Mouse (Mus musculus): ENCODE data around the gene Dlat. TPM values are rescaled to one million over a fixed set of nuclear protein-coding genes. Genes with fewer than 3 reads are reported as not detected.

The Dlat gene
- 36.8 and 50.7 TPM in 2 replicates for polyA plus RNA-seq (2015; fragmentation: Nextera tagmentation; extraction: Ambion mirVana)

GRCm38 (mm10) chr9:50659392-50660217 lies at the start of gene Dlat:
Dlat (minus strand) TSS chr9:50659780.

GRCm38 (mm10) chr9:50616766-50617603 lies 42.6 kb downstream of the Dlat start, which contains the start of the genes Pih1d2 and Nkapd1:
Pih1d2 (plus strand) TSS chr9:50617321.
Nkapd1 (minus strand) TSS chr9:50617464.

GRCm38 (mm10) chr9:50603189-50603997 lies 56.2 kb downstream of the Dlat start, which contains the start of the genes Sdhd and Timm8b:
Sdhd (minus strand) TSS chr9:50603812.
Timm8b (plus strand) TSS chr9:50603910.

Other genes with a start within 250 kb of the Dlat start
- gene Plet1, start 165.3 kb downstream of the Dlat start, polyA plus RNA-seq (2015; fragmentation: Nextera tagmentation; extraction: Ambion mirVana) = 85.3 and 90.0 TPM in 2 replicates
- gene Pts, start 131.1 kb downstream of the Dlat start, polyA plus RNA-seq (2015; fragmentation: Nextera tagmentation; extraction: Ambion mirVana) = 64.4 and 72.6 TPM in 2 replicates
- gene Il18, start 105.0 kb downstream of the Dlat start, polyA plus RNA-seq (2015; fragmentation: Nextera tagmentation; extraction: Ambion mirVana) = 7.4 and 9.4 TPM in 2 replicates
- gene Bco2, start 104.6 kb downstream of the Dlat start, polyA plus RNA-seq (2015; fragmentation: Nextera tagmentation; extraction: Ambion mirVana) = 0.15 and 0.30 TPM in 2 replicates
- not detected in 2 replicates for gene Tex12, start 98.5 kb downstream of the Dlat start, polyA plus RNA-seq (2015; fragmentation: Nextera tagmentation; extraction: Ambion mirVana)
- gene Sdhd, start 56.0 kb downstream of the Dlat start, polyA plus RNA-seq (2015; fragmentation: Nextera tagmentation; extraction: Ambion mirVana) = 283 and 294 TPM in 2 replicates
- 213 and 221 TPM in 2 replicates for gene Timm8b, start 55.9 kb downstream of the Dlat start, polyA plus RNA-seq (2015; fragmentation: Nextera tagmentation; extraction: Ambion mirVana)
- 1.5 and 1.8 TPM in 2 replicates for gene Pih1d2, start 42.5 kb downstream of the Dlat start, polyA plus RNA-seq (2015; fragmentation: Nextera tagmentation; extraction: Ambion mirVana)
- gene Nkapd1, start 42.3 kb downstream of the Dlat start, polyA plus RNA-seq (2015; fragmentation: Nextera tagmentation; extraction: Ambion mirVana) = 12.5 and 14.8 TPM in 2 replicates
- 4.4 and 5.5 TPM in 2 replicates for gene Dixdc1, start 79.7 kb upstream of the Dlat start, polyA plus RNA-seq (2015; fragmentation: Nextera tagmentation; extraction: Ambion mirVana)
- 8.0 and 8.8 TPM in 2 replicates for gene 2310030G06Rik, start 86.8 kb upstream of the Dlat start, polyA plus RNA-seq (2015; fragmentation: Nextera tagmentation; extraction: Ambion mirVana)
- 377 and 452 TPM in 2 replicates for gene Cryab, start 91.5 kb upstream of the Dlat start, polyA plus RNA-seq (2015; fragmentation: Nextera tagmentation; extraction: Ambion mirVana)
- 50.8 and 52.8 TPM in 2 replicates for gene Hspb2, start 92.6 kb upstream of the Dlat start, polyA plus RNA-seq (2015; fragmentation: Nextera tagmentation; extraction: Ambion mirVana)
- 7.0 and 7.4 TPM in 2 replicates for gene Fdxacb1, start 108.5 kb upstream of the Dlat start, polyA plus RNA-seq (2015; fragmentation: Nextera tagmentation; extraction: Ambion mirVana)
- gene Alg9, start 115.2 kb upstream of the Dlat start, polyA plus RNA-seq (2015; fragmentation: Nextera tagmentation; extraction: Ambion mirVana) = 19.1 and 20.0 TPM in 2 replicates
- 31.9 and 33.0 TPM in 2 replicates for gene 1110032A03Rik, start 115.7 kb upstream of the Dlat start, polyA plus RNA-seq (2015; fragmentation: Nextera tagmentation; extraction: Ambion mirVana)
- 21.8 and 23.2 TPM in 2 replicates for gene Ppp2r1b, start 185.5 kb upstream of the Dlat start, polyA plus RNA-seq (2015; fragmentation: Nextera tagmentation; extraction: Ambion mirVana)